In the genomic region with DNA sequence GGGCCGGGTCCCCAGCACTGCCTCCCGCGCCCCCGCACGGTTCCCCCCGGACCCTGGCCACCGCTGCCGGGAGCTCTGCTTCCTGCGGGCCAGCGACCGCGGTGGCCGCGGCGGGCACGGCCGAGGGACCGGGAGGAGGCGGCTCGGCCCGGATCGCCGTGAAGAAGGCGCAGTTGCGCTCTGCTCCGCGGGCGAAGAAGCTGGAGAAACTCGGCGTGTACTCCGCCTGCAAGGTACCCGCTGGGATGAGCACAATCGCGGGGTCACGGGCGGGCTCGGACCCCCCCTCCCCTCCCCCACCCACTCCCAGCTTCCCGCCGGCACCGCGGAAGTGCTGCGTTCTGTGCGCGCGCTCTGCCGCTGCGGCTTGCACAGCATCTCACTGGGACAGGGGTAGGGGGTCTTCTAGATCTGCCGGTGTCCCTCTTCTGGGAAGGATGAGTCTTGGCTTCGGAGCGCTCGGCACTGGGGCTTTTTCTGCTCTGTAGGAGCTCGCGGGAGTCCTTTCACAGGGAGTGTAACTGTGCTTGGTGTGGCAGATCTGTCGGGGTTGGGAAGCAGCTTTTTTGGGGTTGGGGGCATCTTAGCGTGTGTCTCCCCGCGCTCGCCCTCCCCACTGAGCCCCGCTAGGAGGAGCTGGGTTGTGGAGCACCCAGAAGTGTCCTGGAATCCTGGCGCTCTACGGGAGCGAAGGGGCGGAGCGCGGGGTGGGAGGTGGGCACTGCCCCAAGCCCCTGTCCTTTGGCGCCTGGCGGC, we compare ENCODE assay signal across 8 mouse cellular contexts. TPM values are rescaled to one million over a fixed set of nuclear protein-coding genes. Genes with fewer than 3 reads are reported as not detected.
DNase-seq lines count a peak whose midpoint lies in the region; TF ChIP-seq lines count a peak whose summit lies in the region.

No protein-coding gene starts in this region.

- intact Hi-C loops in heart, postnatal 25 days (cut with DNase I) = loop anchor here (2.0 kb wide), 3 partner anchors 19 to 121 kb away; partner anchors contain the start of genes Rab5a and Sgo1

- no peak for TF ChIP-seq CTCF in E14TG2a.4 (conservative IDR thresholded peaks at IDR 0.05; ENCODE audit: low read length)

- no peaks in the 10 kb centered on the region for H3K9me3 ChIP-seq in E14TG2a.4 (ENCODE audit: low read length)
- no peaks in the 10 kb centered on the region for H3K9me3 ChIP-seq in erythroblast, embryonic 14.5 days (ENCODE audit: control insufficient read depth, low read length)

- H3K36me3 ChIP-seq in E14TG2a.4 (ENCODE audit: insufficient read depth, low read length) = no peaks in the 10 kb centered on the region
- peaks cover 5% of the 10 kb centered on the region for H3K36me3 ChIP-seq in erythroblast, embryonic 14.5 days (ENCODE audit: control insufficient read depth)

- peak overlapping the region; percentile 89 for H3K4me3 ChIP-seq in E14TG2a.4 (replicated peaks; ENCODE audit: low read length)
- peak overlapping the region; percentile 75 for H3K4me3 ChIP-seq in erythroblast, embryonic 14.5 days (replicated peaks)

- H3K4me1 ChIP-seq in E14TG2a.4 (replicated peaks; ENCODE audit: low read depth, low read length) = peaks cover 78% of the 10 kb centered on the region
- H3K4me1 ChIP-seq in erythroblast, embryonic 14.5 days (ENCODE audit: control insufficient read depth) = peaks cover 43% of the 10 kb centered on the region

- DNase-seq in brain, adult 2 months (ENCODE audit: low read depth, low spot score) = peak; percentile 60
- DNase-seq in heart, postnatal 25 days (ENCODE audit: low spot score) = peak; percentile 42
- DNase-seq in layer of hippocampus, adult 9-11 months = peak; percentile 21
- DNase-seq in lung, postnatal 14 days = peak; percentile 49
- DNase-seq in retina, postnatal 1 day = peak; percentile 77
- DNase-seq in urinary bladder, adult 18-20 months (ENCODE audit: low spot score in 2 of 2) = peak; percentile 16 to 70

- H3K27me3 ChIP-seq in E14TG2a.4 (ENCODE audit: insufficient read depth, low read length) = no peaks in the 10 kb centered on the region
- H3K27me3 ChIP-seq in erythroblast, embryonic 14.5 days (ENCODE audit: control insufficient read depth) = no peaks in the 10 kb centered on the region

RNA-seq across cellular contexts. Expression of gene Kat2b, which starts 0.9 kb away (rescaled TPM):
- 0.23 and 0.36 TPM in 2 replicates for polyA plus RNA-seq in erythroblast, embryonic 14.5 days (2012)
- 10 to 100 TPM; 85.6 TPM for total RNA-seq in heart, postnatal 25 days (2021)

RNA-seq across cellular contexts. Expression of gene Pp2d1, which starts 28.3 kb away (rescaled TPM):
- not detected in 2 replicates for polyA plus RNA-seq in erythroblast, embryonic 14.5 days (2012)
- not detected for total RNA-seq in heart, postnatal 25 days (2021)

Comparison
In these comparisons a context has a peak if more than half of its experiments do, and no peak if none do; other contexts are left out.
1. Peak in every context shown above with its lines: DNase-seq and H3K4me3 ChIP-seq.
2. DNase-seq: peak in every context shown above with its lines; median percentile 77 in retina, postnatal 1 day; 60 in brain, adult 2 months; 49 in lung, postnatal 14 days; 43 in urinary bladder, adult 18-20 months; 42 in heart, postnatal 25 days; 21 in layer of hippocampus, adult 9-11 months.